Mouse (Mus musculus) WW6 (cell line): ENCODE results near the gene Slc4a10.

ENCODE experiments used
- DNase-seq: peaks from one replicate; pipeline ENCODE4 v3.0.0-alpha.2; 2013; ENCODE audit warnings: low read depth, low spot score

Slc4a10 gene

GRCm38 (mm10) chr2:62278779-62279178 is 232.5 kb downstream of the Slc4a10 start:
- no peak for DNase-seq

DNA sequence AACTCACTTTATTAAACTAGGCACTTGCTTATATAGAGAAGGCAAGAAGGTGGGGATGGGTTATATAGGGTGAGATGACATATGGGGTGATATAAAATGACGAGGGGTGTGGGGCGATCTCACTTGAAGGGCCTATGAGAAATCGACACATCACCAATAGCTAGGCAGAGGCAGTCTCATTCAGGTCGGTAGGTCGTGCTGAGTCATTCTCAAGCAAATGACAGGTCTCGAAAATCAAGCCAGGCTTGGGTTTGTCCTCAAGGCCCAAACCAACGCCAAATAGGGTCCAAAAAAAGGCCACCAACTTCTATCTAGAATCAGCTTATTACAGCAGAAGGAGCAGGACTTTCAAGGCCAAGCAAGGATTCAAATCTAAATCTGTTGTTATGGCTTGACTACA is 233.5 kb downstream of the Slc4a10 start:
- no peak for DNase-seq

DNA sequence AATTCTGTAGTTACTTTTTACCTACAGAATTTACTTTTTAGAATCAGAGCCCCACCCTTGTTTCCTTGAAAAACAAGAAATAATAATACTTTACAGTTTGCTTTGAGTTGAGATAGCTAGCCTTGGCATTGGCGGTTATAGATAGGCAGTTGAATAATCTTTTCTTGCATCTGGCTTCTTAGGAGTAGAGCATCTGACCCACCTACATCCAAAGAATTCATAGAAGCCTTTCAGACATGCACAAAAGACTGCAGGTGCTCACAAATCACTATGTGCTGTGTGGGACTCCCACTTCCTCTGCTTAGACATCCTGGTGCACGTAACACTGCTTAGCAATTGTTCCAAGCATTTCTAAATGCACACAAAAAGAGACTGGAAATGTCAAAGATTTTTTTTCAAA is 238.8 kb downstream of the Slc4a10 start:
- no peak for DNase-seq

GRCm38 (mm10) chr2:62285847-62286246 is 239.6 kb downstream of the Slc4a10 start:
- DNase-seq = no peak

DNA sequence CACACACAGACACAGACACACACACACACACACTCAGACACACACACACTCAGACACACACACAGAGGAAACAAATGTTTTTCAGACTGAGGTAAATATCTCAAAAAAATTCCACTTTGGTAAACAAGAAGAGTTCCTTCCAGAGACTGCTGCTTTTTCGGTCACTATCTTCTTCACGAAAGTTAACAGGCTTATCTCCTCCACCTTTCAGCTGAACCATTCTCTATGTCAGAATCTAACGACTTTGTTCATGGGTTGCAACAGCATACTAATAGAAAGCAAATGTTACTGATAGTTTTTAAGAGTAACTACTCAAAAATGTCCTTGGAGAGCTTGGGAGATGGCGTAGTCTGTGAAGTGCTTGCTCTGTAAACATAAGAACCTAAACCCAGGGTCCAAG is 241.3 kb downstream of the Slc4a10 start:
- DNase-seq = no peak

DNA sequence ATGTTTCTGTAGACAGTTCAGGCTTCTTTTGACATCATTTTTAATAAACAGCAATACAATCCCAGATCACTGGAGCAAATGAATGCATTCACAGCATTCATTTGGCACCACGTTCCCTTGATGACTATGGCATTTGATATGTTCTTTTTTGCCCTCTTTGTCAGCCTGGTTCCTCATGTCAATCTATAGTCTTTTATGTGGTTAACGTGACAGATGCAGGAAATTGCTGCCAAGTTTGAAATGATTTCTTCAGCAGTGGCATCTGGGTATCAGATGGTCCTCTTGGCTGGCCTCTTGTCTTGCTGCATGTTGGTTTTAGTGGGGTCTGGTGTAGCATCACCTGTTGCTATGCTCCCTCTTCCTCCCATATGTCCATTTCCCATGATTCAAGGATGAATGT is 247.6 kb downstream of the Slc4a10 start:
- no peak for DNase-seq

DNA sequence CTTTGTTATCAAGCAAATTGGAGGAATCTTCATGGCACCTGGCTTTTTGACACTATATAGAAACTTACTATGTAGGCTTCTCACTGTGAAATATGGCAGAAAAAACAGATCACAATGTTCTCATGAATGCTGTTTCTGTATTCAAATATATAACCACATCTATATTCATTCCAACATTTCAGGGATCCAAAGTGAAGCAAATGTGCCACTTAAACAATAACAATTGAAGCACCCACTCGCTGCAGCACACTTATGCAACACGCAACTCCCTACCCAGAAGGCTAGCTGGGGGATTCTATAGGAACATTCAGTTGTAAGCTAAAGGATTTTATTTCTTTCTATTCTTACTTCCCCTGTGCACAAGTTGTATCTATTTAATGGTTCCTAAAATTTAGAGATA is 255.5 kb downstream of the Slc4a10 start:
- no peak for DNase-seq

- no peak for DNase-seq
Measured at GRCm38 (mm10) chr2:62306978-62307377, 260.7 kb downstream of the Slc4a10 start.

DNA sequence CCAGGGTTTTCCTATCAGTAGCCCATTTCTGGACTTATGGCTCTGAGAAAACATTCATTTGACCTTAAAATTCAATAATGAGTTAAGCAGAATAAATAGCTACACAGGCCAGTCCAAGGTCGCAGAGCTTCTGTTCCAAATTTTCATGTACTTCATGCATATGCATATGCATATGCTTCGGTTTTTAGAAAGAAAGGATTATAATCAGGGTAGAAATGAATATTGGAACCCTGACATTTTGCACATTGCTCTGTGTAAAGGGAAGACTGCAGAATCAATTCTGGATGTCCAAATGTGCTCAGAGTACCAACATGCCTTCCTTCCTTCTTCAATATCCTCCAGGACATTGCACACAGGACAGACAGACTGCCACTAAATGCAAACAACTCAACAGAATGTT is 261.2 kb downstream of the Slc4a10 start:
- DNase-seq = no peak

DNA sequence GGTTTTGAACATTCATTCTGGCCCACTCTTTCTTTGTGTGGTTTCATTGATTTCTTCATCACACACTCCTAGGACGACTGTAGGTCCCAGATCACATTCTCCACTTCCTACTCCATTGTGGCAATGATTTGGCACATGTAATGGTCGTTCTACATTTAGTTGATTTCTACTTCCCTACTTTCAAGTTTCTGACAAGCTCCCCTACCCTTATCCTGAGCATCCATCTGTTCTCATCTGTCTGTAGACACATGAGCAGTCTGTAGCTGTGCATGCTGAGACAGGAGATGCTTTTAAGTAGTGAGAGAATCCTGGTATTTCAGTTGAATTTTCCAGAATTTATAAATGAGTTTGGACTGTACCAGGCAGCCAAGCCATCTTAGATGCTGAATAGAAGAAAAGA is 270.7 kb downstream of the Slc4a10 start:
- DNase-seq = no peak

GRCm38 (mm10) chr2:62319489-62319888 is 273.2 kb downstream of the Slc4a10 start:
- DNase-seq = no peak

DNA sequence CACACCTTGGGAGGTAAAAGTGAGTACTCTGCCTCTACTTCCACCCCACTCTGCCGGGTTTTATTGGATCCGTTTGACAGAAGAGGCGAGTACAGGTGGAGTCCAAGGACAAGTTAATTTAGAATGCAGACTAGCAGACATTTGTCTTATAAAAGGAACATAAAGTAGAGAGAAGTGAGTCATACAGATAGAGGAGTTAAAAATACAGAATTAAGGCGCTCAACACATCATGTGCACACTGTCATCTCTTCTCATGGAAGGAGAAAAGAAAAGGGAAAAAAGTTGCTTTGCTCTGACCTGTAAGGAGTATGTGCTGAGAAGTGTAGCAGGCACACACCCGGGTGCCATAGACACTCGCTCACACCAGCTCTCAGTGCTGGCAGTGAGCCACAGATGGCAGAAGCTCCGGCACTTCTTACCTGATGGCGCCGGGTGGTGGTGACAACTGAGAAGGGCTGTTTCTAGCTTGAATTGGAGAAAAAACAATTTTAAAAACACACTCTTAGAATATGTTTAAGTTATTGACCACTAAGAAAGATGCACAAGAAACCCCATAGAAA is 276.9 kb downstream of the Slc4a10 start:
- no peak for DNase-seq

GRCm38 (mm10) chr2:62325388-62325787 is 279.1 kb downstream of the Slc4a10 start:
- DNase-seq = no peak

DNA sequence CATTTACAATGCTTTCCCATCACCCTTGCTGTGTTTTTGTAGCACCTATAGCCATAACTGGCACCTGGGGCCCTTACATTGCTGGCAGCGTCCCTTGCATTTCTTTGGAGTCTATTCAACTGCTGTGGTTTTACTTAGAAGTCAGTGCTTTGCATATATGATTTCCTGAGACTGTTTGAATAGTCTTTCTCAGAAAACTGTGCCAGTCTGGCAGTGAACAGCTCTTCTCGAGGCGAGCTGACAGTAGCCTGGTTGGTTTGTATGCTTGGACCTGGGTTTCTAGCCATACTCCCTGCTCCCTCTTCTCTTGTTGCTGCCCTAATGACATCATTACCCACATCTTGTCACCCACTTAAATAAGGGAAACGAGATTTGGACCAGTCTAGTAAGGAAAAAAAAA is 285.7 kb downstream of the Slc4a10 start:
- DNase-seq = no peak

DNA sequence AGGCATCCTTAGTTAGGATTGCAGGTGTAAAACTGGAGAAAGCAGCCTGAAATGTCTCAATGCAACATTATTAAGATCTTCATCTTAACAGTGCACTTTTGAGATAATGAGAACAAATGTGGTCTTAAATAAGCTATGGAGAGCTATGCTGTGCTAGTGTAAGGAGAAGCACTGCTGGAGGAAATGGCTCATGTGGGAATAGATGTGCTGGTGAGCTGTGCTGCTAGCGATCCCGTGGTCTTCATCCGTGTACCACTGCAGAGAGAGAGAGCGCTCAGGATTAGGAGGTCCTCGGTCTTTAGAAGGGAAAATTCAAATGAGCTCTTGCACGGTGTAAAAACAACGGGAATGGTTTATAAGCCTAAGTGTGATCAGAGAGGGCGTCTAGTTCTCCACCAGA is 286.2 kb downstream of the Slc4a10 start:
- no peak for DNase-seq

- no peak for DNase-seq
Measured at GRCm38 (mm10) chr2:62334397-62335243, 288.4 kb downstream of the Slc4a10 start.

GRCm38 (mm10) chr2:62337086-62337485 is 290.8 kb downstream of the Slc4a10 start:
- DNase-seq = no peak

- no peak for DNase-seq
Measured at GRCm38 (mm10) chr2:62339222-62339944, 293.1 kb downstream of the Slc4a10 start.

DNA sequence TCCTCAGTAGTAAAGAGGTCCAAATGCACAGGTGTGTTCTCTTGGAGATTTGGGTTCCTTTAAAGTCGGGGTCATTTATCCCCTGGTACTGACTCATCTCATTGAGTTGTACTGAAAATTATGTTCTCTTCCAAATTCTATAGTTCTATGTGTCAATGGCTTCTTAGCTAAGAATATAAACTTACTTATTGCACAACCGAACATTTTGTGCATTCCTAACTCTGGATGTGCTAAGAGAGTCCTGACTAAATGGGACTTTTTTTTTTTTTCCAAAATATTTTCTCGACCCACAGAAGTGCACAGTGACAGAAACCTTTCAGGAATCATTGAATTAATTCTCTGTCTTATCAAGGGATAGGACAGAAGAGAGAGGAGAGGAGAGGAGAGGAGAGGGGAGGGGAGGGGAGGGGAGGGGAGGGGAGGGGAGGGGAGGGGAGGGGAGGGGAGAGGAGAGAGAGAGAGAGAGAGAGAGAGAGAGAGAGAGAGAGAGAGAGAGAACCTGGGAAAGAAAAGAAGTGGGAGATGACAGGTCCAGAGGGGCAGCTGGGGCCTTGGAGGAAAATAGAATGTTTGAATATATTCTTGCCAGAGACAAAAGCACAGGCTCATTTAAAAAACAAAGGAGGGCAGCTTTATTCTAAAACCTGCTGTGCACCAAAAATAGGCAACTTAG is 294.9 kb downstream of the Slc4a10 start:
- no peak for DNase-seq

- no peak for DNase-seq
Measured at GRCm38 (mm10) chr2:62341734-62342128, 295.5 kb downstream of the Slc4a10 start.

GRCm38 (mm10) chr2:62344367-62344766 is 298.1 kb downstream of the Slc4a10 start:
- DNase-seq = no peak

GRCm38 (mm10) chr2:62346771-62347170 is 300.5 kb downstream of the Slc4a10 start:
- no peak for DNase-seq
